Mouse (Mus musculus) hindbrain, embryonic 11.5 days (tissue): ENCODE results near the gene Lat. TPM values are rescaled to one million over a fixed set of nuclear protein-coding genes. Genes with fewer than 3 reads are reported as not detected.
"Not testable (repeated sequence)": the region's sequence is repeated elsewhere in the genome, so short reads cannot be mapped to it uniquely, and the experiment has no call there.

ENCODE experiments used
- ATAC-seq: fragments of 200-750 bp; cut with Nextera tagmentation; 2 replicates; pipeline ENCODE4 v1.8.0; 2017; ENCODE audit warnings: mild to moderate bottlenecking, moderate TSS enrichment, moderate library complexity; ENCODE audit not compliant: low FRiP score
- DNase-seq: peaks from one replicate; pipeline ENCODE4 v3.0.0-alpha.2; 2015; ENCODE audit warnings: low spot score
- H3K27ac ChIP-seq: fragments of 300-500 bp; sonication (generic); 2 replicates; pipeline ENCODE4 v1.5.1; 2014; ENCODE audit warnings: mild to moderate bottlenecking, low read depth, low read length
- H3K27me3 ChIP-seq: fragments of 300-500 bp; sonication (generic); 2 replicates; pipeline ENCODE4 v1.6.1; 2014; ENCODE audit warnings: mild to moderate bottlenecking, low read length, moderate library complexity, mixed read lengths; ENCODE audit not compliant: control insufficient read depth, insufficient read depth
- H3K36me3 ChIP-seq: fragments of 300-500 bp; sonication (generic); 2 replicates; pipeline ENCODE4 v1.6.1; 2014; ENCODE audit warnings: mild to moderate bottlenecking, low read length, moderate library complexity, mixed read lengths; ENCODE audit not compliant: control insufficient read depth, insufficient read depth
- H3K4me1 ChIP-seq: fragments of 300-500 bp; sonication (generic); replicated peaks from 2 replicates; pipeline ENCODE4 v1.6.1; 2014; ENCODE audit warnings: low read length, mixed read lengths; ENCODE audit not compliant: control insufficient read depth, insufficient read depth
- H3K4me2 ChIP-seq: fragments of 300-500 bp; sonication (generic); replicated peaks from 2 replicates; pipeline ENCODE4 v1.6.1; 2014; ENCODE audit warnings: mild to moderate bottlenecking, low read depth, low read length
- H3K4me3 ChIP-seq: fragments of 300-500 bp; sonication (generic); 2 replicates; pipeline ENCODE4 v1.5.1; 2014; ENCODE audit warnings: low read depth, low read length
- H3K9ac ChIP-seq: fragments of 300-500 bp; sonication (generic); 2 replicates; pipeline ENCODE4 v1.6.1; 2014; ENCODE audit warnings: low read depth, low read length
- H3K9me3 ChIP-seq: fragments of 300-500 bp; sonication (generic); 2 replicates; pipeline ENCODE4 v1.6.1; 2016; ENCODE audit warnings: low read length; ENCODE audit not compliant: control insufficient read depth
- WGBS: fragments of 180-500 bp; shearing (Covaris S2); extraction: QIAGEN DNeasy Blood & Tissue Kit; methylation state at CpG from one replicate; pipeline ENCODE4 v1.1.7; 2014; 5-methylcytosine and 5-hydroxymethylcytosine counted together
- polyA plus RNA-seq: library from polyadenylated mRNA; unstranded; fragments of >200 nt; fragmentation: Nextera tagmentation; extraction: Ambion mirVana; gene quantifications from 2 replicates; pipeline ENCODE4 v1.2.1, GENCODE M21; 2014

Gene Lat
- 1.9 and 3.0 TPM in 2 replicates for polyA plus RNA-seq

DNA sequence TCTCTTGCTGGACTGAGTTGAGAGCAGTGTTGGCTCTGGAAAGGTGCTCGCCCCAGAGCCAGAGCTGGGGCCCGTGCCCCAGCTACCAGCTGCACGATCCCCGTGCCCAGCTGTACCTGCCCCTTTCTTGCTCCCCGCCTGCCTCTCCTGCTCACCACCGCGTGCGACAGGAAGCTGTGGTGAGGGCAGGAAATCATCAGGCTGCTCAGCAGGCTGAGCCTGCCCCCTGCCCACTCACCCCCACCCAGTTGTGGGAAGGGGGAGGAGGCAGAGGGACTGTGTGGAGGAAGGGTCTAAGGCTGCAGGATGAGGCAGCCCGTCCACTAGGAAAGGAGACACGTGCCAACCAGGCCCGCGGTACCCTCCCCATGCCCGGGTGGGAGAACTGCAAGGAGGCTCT is at the start of gene Lat:
Gene Lat, minus strand, starts transcription at position 178 of the 400 bp plus-strand sequence.
- H3K27ac ChIP-seq: no peak within 1 kb of the TSS
- no peak within 1 kb of the TSS for H3K9ac ChIP-seq
- no peaks in the 10 kb centered on the region for H3K4me1 ChIP-seq
- H3K4me2 ChIP-seq: no peak within 1 kb of the TSS
- no peaks in the 10 kb centered on the region for H3K27me3 ChIP-seq
- H3K36me3 ChIP-seq: no peaks in the 10 kb centered on the region
- no peaks in the 10 kb centered on the region for H3K9me3 ChIP-seq
- H3K4me3 ChIP-seq: no peak within 1 kb of the TSS
- DNase-seq: no peak
- no peak for ATAC-seq
- 82% methylated on average over 13 of the region's 13 CpGs for WGBS

DNA sequence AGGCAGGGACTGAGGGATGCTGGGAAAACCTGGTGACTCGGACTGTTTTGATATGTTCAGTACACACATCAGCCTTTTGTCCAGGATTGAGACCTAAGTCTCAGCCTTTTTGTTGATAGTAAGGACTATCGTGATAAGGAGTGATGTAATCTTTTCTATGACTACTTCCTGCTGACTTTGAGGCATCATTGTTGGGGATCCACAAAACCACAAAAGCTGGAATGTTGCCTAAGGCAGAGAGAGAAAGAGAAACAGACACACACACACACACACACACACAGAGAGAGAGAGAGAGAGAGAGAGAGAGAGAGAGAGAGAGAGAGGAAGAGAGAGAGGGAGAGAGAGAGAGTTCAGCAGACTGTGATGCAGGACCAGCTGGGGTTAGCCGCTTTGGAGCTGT is 49.1 kb upstream of the Lat start:
- DNase-seq (no peak), ATAC-seq (no peak)
- Histone ChIP-seq H3K4me1 (no peaks in the 10 kb centered on the region), H3K4me3 (no peak overlapping the region), H3K36me3 (no peaks in the 10 kb centered on the region), H3K27me3 (no peaks in the 10 kb centered on the region), H3K27ac (no peak overlapping the region), H3K9ac (no peak overlapping the region), H3K4me2 (no peak overlapping the region), H3K9me3 (no peaks in the 10 kb centered on the region)
- 85% methylated on average over 3 of the region's 3 CpGs for WGBS

DNA sequence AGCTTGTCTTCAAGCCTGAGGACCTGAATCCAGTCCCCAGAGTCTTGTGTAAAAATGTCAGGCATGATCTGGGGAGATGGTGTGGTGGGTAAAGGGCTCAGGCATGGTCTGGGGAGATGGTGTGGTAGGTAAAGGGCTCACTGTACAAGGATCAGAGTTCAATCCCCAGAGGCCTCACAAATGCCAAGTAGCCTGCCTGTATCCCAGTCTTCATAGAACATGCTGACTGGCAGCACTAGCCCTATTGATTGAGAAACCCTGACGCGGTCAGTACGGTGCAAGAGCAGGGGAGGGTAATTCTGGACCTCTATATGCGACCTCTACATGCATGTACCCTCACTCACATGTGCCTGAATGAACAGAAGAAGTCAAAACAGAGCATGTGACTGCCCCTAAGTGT is 48.2 kb upstream of the Lat start:
- H3K4me1 ChIP-seq: no peaks in the 10 kb centered on the region
- 81% methylated on average over 4 of the region's 4 CpGs for WGBS
- no peaks in the 10 kb centered on the region for H3K27me3 ChIP-seq
- H3K9me3 ChIP-seq: no peaks in the 10 kb centered on the region
- H3K4me3 ChIP-seq: no peak overlapping the region
- no peak overlapping the region for H3K27ac ChIP-seq
- ATAC-seq (no peak), DNase-seq (no peak)
- H3K4me2 ChIP-seq: no peak overlapping the region
- no peak overlapping the region for H3K9ac ChIP-seq
- H3K36me3 ChIP-seq: no peaks in the 10 kb centered on the region

DNA sequence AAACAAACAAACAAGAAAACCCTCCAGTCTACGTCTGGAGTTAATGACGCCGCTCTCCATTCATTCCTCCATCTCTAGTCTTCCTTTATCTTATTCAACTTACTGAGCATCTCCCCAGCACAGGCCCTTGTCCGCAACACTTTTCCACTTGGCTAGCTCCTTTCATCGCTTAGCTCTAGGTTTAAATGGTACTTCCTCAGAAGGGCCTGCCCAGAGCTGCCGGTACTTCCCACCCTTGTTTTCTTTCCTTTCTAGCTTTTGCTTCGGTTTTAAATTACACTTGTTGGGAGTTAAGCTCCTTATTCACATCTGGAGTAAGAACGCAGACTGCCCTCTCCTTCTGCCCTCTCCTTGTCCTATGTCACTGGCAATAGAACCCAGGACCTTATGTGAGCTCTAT is 47.7 kb upstream of the Lat start:
- Histone ChIP-seq H3K27me3 (no peaks in the 10 kb centered on the region), H3K4me1 (no peaks in the 10 kb centered on the region), H3K9me3 (no peaks in the 10 kb centered on the region), H3K4me3 (no peak overlapping the region), H3K4me2 (no peak overlapping the region), H3K27ac (no peak overlapping the region), H3K9ac (no peak overlapping the region), H3K36me3 (no peaks in the 10 kb centered on the region)
- DNase-seq: no peak
- WGBS: 21% methylated on average over 8 of the region's 8 CpGs
- no peak for ATAC-seq

DNA sequence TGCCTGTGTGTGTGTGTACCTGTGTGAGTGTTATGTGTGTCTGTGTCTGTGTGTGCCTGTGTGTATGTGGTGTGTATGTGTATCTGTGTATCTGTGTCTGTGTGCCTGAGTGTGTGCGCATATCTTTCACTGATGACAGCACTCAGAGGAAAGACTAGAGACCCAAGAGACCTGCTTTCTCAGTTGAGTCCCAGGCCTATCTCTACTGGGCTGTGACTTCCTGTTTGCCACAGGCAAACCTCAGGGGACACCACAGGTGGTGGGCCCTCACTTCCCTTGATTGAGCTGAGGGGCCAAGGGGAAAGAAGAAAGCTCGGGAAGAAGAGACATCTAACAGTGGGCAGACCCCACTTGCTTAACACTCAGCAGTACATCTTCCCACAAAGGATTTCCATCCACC is 47.2 kb upstream of the Lat start:
- Histone ChIP-seq H3K4me1 (no peaks in the 10 kb centered on the region), H3K27me3 (no peaks in the 10 kb centered on the region), H3K27ac (no peak overlapping the region), H3K4me2 (no peak overlapping the region), H3K4me3 (no peak overlapping the region), H3K9ac (no peak overlapping the region), H3K36me3 (no peaks in the 10 kb centered on the region), H3K9me3 (no peaks in the 10 kb centered on the region)
- no peak for ATAC-seq
- 50% methylated on average over 2 of the region's 2 CpGs for WGBS
- DNase-seq: no peak

DNA sequence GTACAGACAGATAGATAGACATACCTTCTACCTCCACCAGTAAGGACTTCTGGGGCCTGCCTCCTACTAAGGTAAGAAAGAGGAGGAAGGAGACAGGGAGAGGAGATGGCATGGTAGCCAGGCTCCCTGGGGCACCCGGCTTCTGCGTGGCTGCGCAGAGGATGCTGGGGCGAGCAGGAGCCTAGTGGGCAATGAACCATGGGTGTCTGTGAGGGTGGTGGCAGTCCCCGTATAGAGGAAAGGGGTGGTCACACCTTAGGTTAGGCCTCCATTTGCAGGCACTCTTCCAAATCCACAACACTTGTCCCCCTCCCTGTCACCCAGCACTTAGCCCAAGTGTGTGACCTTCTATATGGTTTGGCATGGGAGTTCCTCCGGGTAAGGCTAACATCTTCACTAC is 45.4 kb upstream of the Lat start, which contains the start of gene Cd19:
Gene Cd19, minus strand, starts transcription at position 165 of the 400 bp plus-strand sequence.
- Histone ChIP-seq H3K9ac (no peak within 1 kb of the TSS), H3K4me2 (no peak within 1 kb of the TSS), H3K4me3 (no peak within 1 kb of the TSS), H3K36me3 (no peaks in the 10 kb centered on the region), H3K27ac (no peak within 1 kb of the TSS), H3K4me1 (no peaks in the 10 kb centered on the region), H3K27me3 (no peaks in the 10 kb centered on the region), H3K9me3 (no peaks in the 10 kb centered on the region)
- 90% methylated on average over 6 of the region's 6 CpGs for WGBS
- ATAC-seq: no peak
- no peak for DNase-seq

DNA sequence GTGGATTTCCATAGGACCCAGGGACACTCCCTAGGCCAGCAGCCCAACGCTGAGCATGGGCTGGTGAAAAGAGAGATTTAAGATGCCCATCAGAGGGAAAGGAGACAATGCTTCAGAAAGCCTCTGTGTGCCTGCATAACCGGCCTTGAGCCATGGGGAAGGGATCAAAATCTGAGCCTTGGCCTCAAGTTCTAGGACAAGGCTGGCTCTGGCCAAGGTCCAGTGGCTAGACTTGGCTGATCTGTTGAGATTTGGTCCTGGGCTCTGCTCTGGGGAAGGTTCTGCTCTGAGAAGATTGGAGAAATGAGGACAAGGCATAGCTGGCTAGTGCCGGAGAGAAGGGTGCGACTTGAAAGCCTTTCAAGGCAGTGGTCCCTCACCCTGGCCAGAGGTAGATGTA is 41.7 kb upstream of the Lat start:
- H3K27ac ChIP-seq: no peak overlapping the region
- no peak overlapping the region for H3K4me2 ChIP-seq
- no peaks in the 10 kb centered on the region for H3K27me3 ChIP-seq
- H3K4me3 ChIP-seq: no peak overlapping the region
- H3K36me3 ChIP-seq: no peaks in the 10 kb centered on the region
- no peaks in the 10 kb centered on the region for H3K4me1 ChIP-seq
- no peaks in the 10 kb centered on the region for H3K9me3 ChIP-seq
- ATAC-seq (no peak), DNase-seq (no peak)
- no peak overlapping the region for H3K9ac ChIP-seq
- 94% methylated on average over 4 of the region's 4 CpGs for WGBS

DNA sequence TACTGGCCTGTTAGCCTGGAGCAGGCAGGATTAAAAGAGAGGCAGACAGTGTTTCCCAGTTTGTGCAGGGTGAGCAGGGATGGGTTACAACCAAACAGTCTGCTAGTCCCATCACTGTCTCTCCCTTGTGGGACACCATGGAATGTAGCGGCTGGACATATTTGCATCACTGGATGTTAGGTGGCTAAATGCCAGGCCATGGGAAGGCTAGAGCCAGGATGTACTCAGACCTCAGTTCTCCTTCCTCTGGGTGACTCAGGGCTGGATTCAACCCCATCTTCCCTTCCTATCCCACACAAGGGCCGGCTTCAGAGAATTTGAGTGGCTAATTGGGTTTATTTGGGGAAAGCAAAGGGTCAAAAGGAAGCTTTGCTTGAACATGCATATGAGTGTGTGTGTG is 39.3 kb upstream of the Lat start:
- Histone ChIP-seq H3K27me3 (no peaks in the 10 kb centered on the region), H3K9me3 (no peaks in the 10 kb centered on the region), H3K27ac (no peak overlapping the region), H3K4me1 (no peaks in the 10 kb centered on the region), H3K4me3 (no peak overlapping the region), H3K4me2 (no peak overlapping the region), H3K9ac (no peak overlapping the region), H3K36me3 (no peaks in the 10 kb centered on the region)
- 81% methylated on average over 2 of the region's 2 CpGs for WGBS
- ATAC-seq: no peak
- no peak for DNase-seq

DNA sequence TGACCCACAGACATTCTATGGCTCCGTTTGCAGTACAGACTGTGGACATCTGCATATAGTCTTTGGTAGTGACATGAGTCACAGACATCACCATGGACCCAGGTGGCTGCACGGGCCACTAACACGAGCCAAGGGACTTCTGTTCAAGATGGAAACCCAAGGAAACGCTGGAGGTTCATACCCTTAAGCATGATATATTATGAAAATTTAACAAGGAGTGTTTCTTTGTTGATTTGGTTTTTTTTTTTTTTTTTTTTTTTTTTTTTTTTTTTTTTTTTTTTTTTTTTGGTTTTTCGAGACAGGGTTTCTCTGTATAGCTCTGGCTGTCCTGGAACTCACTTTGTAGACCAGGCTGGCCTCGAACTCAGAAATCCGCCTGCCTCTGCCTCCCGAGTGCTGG is 33.1 kb upstream of the Lat start:
- H3K4me2 ChIP-seq, H3K4me3 ChIP-seq, ATAC-seq, H3K27me3 ChIP-seq, H3K9me3 ChIP-seq, H3K36me3 ChIP-seq, H3K4me1 ChIP-seq, H3K9ac ChIP-seq, DNase-seq, H3K27ac ChIP-seq: not testable (repeated sequence)
- 79% methylated on average over 8 of the region's 8 CpGs for WGBS
